Mouse (Mus musculus) gastrocnemius, postnatal 10 days (tissue): ENCODE results near the gene Khdrbs2. TPM values are rescaled to one million over a fixed set of nuclear protein-coding genes. Genes with fewer than 3 reads are reported as not detected.

Source experiments
- DNase-seq: peaks from one replicate; pipeline ENCODE4 v3.0.0; 2021; ENCODE audit warnings: mixed read lengths
- long read RNA-seq, 2 experiments: library from polyadenylated mRNA; stranded (forward); transcript quantifications; one replicate each; pipeline ENCODE4 v2.0.0; 2021
- total RNA-seq, 2 experiments: library from RNA; stranded (reverse); gene quantifications; 2 replicates each; pipeline ENCODE4 v1.2.3; 2021

Khdrbs2 gene
- under 1 TPM; 0.09 to 0.42 TPM for total RNA-seq
- long read RNA-seq, experiment 1, partial matches to known transcripts = 0 of 1 reads
- long read RNA-seq, experiment 1, other reads (novel, unspliced or antisense) = 0 of 1 reads
- long read RNA-seq, experiment 2 = 0 reads

GRCm38 (mm10) chr1:32172506-32173239 lies at the start of gene Khdrbs2:
TSS of gene Khdrbs2 (plus strand) at chr1:32172714.
- peak; percentile 53 for DNase-seq

- DNase-seq = no peak
Measured at GRCm38 (mm10) chr1:32174566-32174965, 2.1 kb downstream of the Khdrbs2 start.

- no peak for DNase-seq
Measured at GRCm38 (mm10) chr1:32199664-32200260, 27.2 kb downstream of the Khdrbs2 start.

- DNase-seq = no peak
Measured at GRCm38 (mm10) chr1:32248443-32248842, 75.9 kb downstream of the Khdrbs2 start.

- DNase-seq = no peak
Measured at GRCm38 (mm10) chr1:32249602-32250001, 77.1 kb downstream of the Khdrbs2 start.

- DNase-seq = no peak
Measured at GRCm38 (mm10) chr1:32250337-32250736, 77.8 kb downstream of the Khdrbs2 start.

GRCm38 (mm10) chr1:32258942-32259341 lies 86.4 kb downstream of the Khdrbs2 start:
- no peak for DNase-seq

- DNase-seq = no peak
Measured at GRCm38 (mm10) chr1:32270519-32270918, 98.0 kb downstream of the Khdrbs2 start.

GRCm38 (mm10) chr1:32294702-32295101 lies 122.2 kb downstream of the Khdrbs2 start:
- DNase-seq = no peak

- DNase-seq = no peak
Measured at GRCm38 (mm10) chr1:32301391-32301790, 128.9 kb downstream of the Khdrbs2 start.

- no peak for DNase-seq
Measured at GRCm38 (mm10) chr1:32309074-32309473, 136.6 kb downstream of the Khdrbs2 start.

GRCm38 (mm10) chr1:32309637-32310036 lies 137.1 kb downstream of the Khdrbs2 start:
- no peak for DNase-seq

- no peak for DNase-seq
Measured at GRCm38 (mm10) chr1:32339108-32339507, 166.6 kb downstream of the Khdrbs2 start.

- no peak for DNase-seq
Measured at GRCm38 (mm10) chr1:32347538-32347937, 175.0 kb downstream of the Khdrbs2 start.

GRCm38 (mm10) chr1:32352076-32352475 lies 179.6 kb downstream of the Khdrbs2 start:
- DNase-seq = no peak

- no peak for DNase-seq
Measured at GRCm38 (mm10) chr1:32363539-32363938, 191.0 kb downstream of the Khdrbs2 start.

GRCm38 (mm10) chr1:32397553-32397952 lies 225.0 kb downstream of the Khdrbs2 start:
- DNase-seq = no peak

GRCm38 (mm10) chr1:32407651-32408050 lies 235.1 kb downstream of the Khdrbs2 start:
- no peak for DNase-seq

- no peak for DNase-seq
Measured at GRCm38 (mm10) chr1:32428410-32428809, 255.9 kb downstream of the Khdrbs2 start.

GRCm38 (mm10) chr1:32429493-32429892 lies 257.0 kb downstream of the Khdrbs2 start:
- no peak for DNase-seq

GRCm38 (mm10) chr1:32430516-32430915 lies 258.0 kb downstream of the Khdrbs2 start:
- no peak for DNase-seq

- no peak for DNase-seq
Measured at GRCm38 (mm10) chr1:32433118-32433517, 260.6 kb downstream of the Khdrbs2 start.

GRCm38 (mm10) chr1:32443927-32444326 lies 271.4 kb downstream of the Khdrbs2 start:
- no peak for DNase-seq

GRCm38 (mm10) chr1:32463103-32463516 lies 290.6 kb downstream of the Khdrbs2 start:
- no peak for DNase-seq
